Mouse (Mus musculus): ENCODE results near the gene Myocd.

The Myocd gene

GRCm38 (mm10) chr11:65142838-65143417 is 126.9 kb downstream of the Myocd start:
- no peak for DNase-seq (ENCODE audit: low read depth, low spot score)

GRCm38 (mm10) chr11:65139030-65139429 is 130.8 kb downstream of the Myocd start:
- DNase-seq (ENCODE audit: low read depth, low spot score) = no peak

- DNase-seq (ENCODE audit: low read depth, low spot score) = no peak
These were observed 132.6 kb downstream of the Myocd start for GRCm38 (mm10) chr11:65137145-65137652.

GRCm38 (mm10) chr11:65135251-65135739 is 134.5 kb downstream of the Myocd start:
- DNase-seq (ENCODE audit: low read depth, low spot score) = no peak

- DNase-seq (ENCODE audit: low read depth, low spot score) = no peak
These were observed 136.1 kb downstream of the Myocd start for GRCm38 (mm10) chr11:65133661-65134060.

- DNase-seq (ENCODE audit: low read depth, low spot score) = no peak
These were observed 140.7 kb downstream of the Myocd start for GRCm38 (mm10) chr11:65129110-65129509.

GRCm38 (mm10) chr11:65128666-65129065 is 141.1 kb downstream of the Myocd start:
- DNase-seq (ENCODE audit: low read depth, low spot score) = no peak

- DNase-seq (ENCODE audit: low read depth, low spot score) = no peak
These were observed 143.2 kb downstream of the Myocd start for GRCm38 (mm10) chr11:65126566-65126965.

Data from CD4-positive, CD25-positive, alpha-beta regulatory T cell, adult 2 months (primary cell).